Mouse (Mus musculus): ENCODE results near the gene Tmem238l.

DNA sequence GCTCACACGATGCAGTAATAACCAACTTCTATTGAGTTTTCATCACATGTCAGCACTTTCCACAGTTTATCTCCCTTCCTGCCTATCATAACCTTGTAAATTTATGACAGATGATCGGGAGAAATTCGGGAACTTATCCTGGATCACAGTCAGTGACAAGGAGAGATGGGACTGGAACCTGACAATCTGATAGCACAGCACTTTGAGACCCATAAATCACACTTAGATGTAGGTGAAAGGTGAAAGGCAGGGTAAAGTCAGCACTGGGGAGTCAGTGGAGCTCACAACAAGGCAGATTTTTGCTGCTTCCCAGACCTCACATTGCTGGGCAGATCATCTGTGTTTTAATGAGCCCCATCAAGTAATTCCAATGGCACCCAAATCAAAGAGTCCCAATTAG is 17.1 kb downstream of the Tmem238l start:
- TF ChIP-seq POLR2A (IDR thresholded peaks at IDR 0.05; ENCODE audit: insufficient read depth, low read length) (no peak), EP300 (IDR thresholded peaks at IDR 0.05; ENCODE audit: insufficient read depth, low read depth, low read length) (no peak), CTCF (IDR thresholded peaks at IDR 0.05; ENCODE audit: low read depth, low read length) (no peak)

All from ES-Bruce4 (cell line).